Mouse (Mus musculus): Measurements from ENCODE around the gene Fcgrt. TPM values are rescaled to one million over a fixed set of nuclear protein-coding genes. Genes with fewer than 3 reads are reported as not detected.
A peak's percentile ranks its signal among the peaks of the same experiment; 100 is the strongest.
"Not testable (repeated sequence)": the region's sequence is repeated elsewhere in the genome, so short reads cannot be mapped to it uniquely, and the experiment has no call there.

Fcgrt gene
- polyA plus RNA-seq, 1 experiment from 2014 or later = 334 TPM

GRCm38 (mm10) chr7:45126147-45126843, 22.6 kb upstream of the Fcgrt start:
- Histone ChIP-seq H3K27ac (ENCODE audit: low read length) (peak overlapping the region; percentile 83), H3K36me3 (ENCODE audit: control insufficient read depth, insufficient read depth, low read length) (peaks cover 34% of the 10 kb centered on the region), H3K4me1 (ENCODE audit: control insufficient read depth, insufficient read depth, low read length) (peaks cover 38% of the 10 kb centered on the region), H3K9ac (ENCODE audit: low read depth, low read length) (peak overlapping the region; percentile 97), H3K4me2 (ENCODE audit: low read depth, low read length) (peak overlapping the region; percentile 73), H3K4me3 (ENCODE audit: low read length) (peak overlapping the region; percentile 77), H3K9me3 (ENCODE audit: control insufficient read depth, low read length) (no peaks in the 10 kb centered on the region), H3K27me3 (replicated peaks; ENCODE audit: control insufficient read depth, insufficient read depth, low read length) (no peaks in the 10 kb centered on the region)
- no peak for ATAC-seq
- WGBS = 65% methylated on average over 17 of the region's 17 CpGs

- not testable (repeated sequence) for H3K27me3 ChIP-seq (replicated peaks; ENCODE audit: control insufficient read depth, insufficient read depth, low read length); ATAC-seq; H3K9me3 ChIP-seq (ENCODE audit: control insufficient read depth, low read length)
- peaks cover 40% of the 10 kb centered on the region for H3K4me1 ChIP-seq (ENCODE audit: control insufficient read depth, insufficient read depth, low read length)
- peak overlapping the region; percentile 77 for H3K4me3 ChIP-seq (ENCODE audit: low read length)
- WGBS = 67% methylated on average over 5 of the region's 5 CpGs
- H3K27ac ChIP-seq (ENCODE audit: low read length) = peak overlapping the region; percentile 85
- H3K9ac ChIP-seq (ENCODE audit: low read depth, low read length) = peak overlapping the region; percentile 97
- H3K36me3 ChIP-seq (ENCODE audit: control insufficient read depth, insufficient read depth, low read length) = peaks cover 39% of the 10 kb centered on the region
- peak overlapping the region; percentile 73 for H3K4me2 ChIP-seq (ENCODE audit: low read depth, low read length)
These were observed 22.0 kb upstream of the Fcgrt start for GRCm38 (mm10) chr7:45125649-45126048.

GRCm38 (mm10) chr7:45125144-45125600, 21.5 kb upstream of the Fcgrt start:
- peak overlapping the region; percentile 85; the same call in 1 of the 2 replicates for H3K27ac ChIP-seq (ENCODE audit: low read length)
- 0 out of 2 replicates have a peak overlapping the region, but pooled peaks have one; percentile 31 for H3K9ac ChIP-seq (ENCODE audit: low read depth, low read length)
- WGBS = 17% methylated on average over 7 of the region's 7 CpGs
- peak overlapping the region; percentile 13; the same call in 1 of the 2 replicates for H3K4me2 ChIP-seq (ENCODE audit: low read depth, low read length)
- H3K36me3 ChIP-seq (ENCODE audit: control insufficient read depth, insufficient read depth, low read length) = peaks cover 39% of the 10 kb centered on the region
- H3K9me3 ChIP-seq (ENCODE audit: control insufficient read depth, low read length) = no peaks in the 10 kb centered on the region
- ATAC-seq = no peak
- peaks cover 40% of the 10 kb centered on the region for H3K4me1 ChIP-seq (ENCODE audit: control insufficient read depth, insufficient read depth, low read length)
- H3K4me3 ChIP-seq (ENCODE audit: low read length) = peak overlapping the region; percentile 93; the same call in 1 of the 2 replicates
- no peaks in the 10 kb centered on the region for H3K27me3 ChIP-seq (replicated peaks; ENCODE audit: control insufficient read depth, insufficient read depth, low read length)

- Histone ChIP-seq H3K4me3 (ENCODE audit: low read length) (peak within 1 kb of the TSS; percentile 93), H3K9me3 (ENCODE audit: control insufficient read depth, low read length) (no peaks in the 10 kb centered on the region), H3K27ac (ENCODE audit: low read length) (peak within 1 kb of the TSS; percentile 86), H3K4me2 (ENCODE audit: low read depth, low read length) (peak within 1 kb of the TSS; percentile 64), H3K27me3 (replicated peaks; ENCODE audit: control insufficient read depth, insufficient read depth, low read length) (no peaks in the 10 kb centered on the region), H3K9ac (ENCODE audit: low read depth, low read length) (peak within 1 kb of the TSS; percentile 97), H3K36me3 (ENCODE audit: control insufficient read depth, insufficient read depth, low read length) (peaks cover 44% of the 10 kb centered on the region), H3K4me1 (ENCODE audit: control insufficient read depth, insufficient read depth, low read length) (peaks cover 36% of the 10 kb centered on the region)
- WGBS = under 1% methylated on average over 59 of the region's 59 CpGs
- peak; percentile 81 for ATAC-seq
These were observed 20.8 kb upstream of the Fcgrt start, which contains the start of gene Rps11 for GRCm38 (mm10) chr7:45124224-45125143. TSS of gene Rps11 (minus strand) at chr7:45124439.

- peak overlapping the region; percentile 93 for H3K4me3 ChIP-seq (ENCODE audit: low read length)
- peaks cover 36% of the 10 kb centered on the region for H3K4me1 ChIP-seq (ENCODE audit: control insufficient read depth, insufficient read depth, low read length)
- H3K9ac ChIP-seq (ENCODE audit: low read depth, low read length) = peak overlapping the region; percentile 97
- no peak for ATAC-seq
- no peaks in the 10 kb centered on the region for H3K9me3 ChIP-seq (ENCODE audit: control insufficient read depth, low read length)
- no peaks in the 10 kb centered on the region for H3K27me3 ChIP-seq (replicated peaks; ENCODE audit: control insufficient read depth, insufficient read depth, low read length)
- 13% methylated on average over 12 of the region's 12 CpGs for WGBS
- peak overlapping the region; percentile 64 for H3K4me2 ChIP-seq (ENCODE audit: low read depth, low read length)
- H3K36me3 ChIP-seq (ENCODE audit: control insufficient read depth, insufficient read depth, low read length) = peaks cover 46% of the 10 kb centered on the region
- peak overlapping the region; percentile 86 for H3K27ac ChIP-seq (ENCODE audit: low read length)
These were observed 19.5 kb upstream of the Fcgrt start for GRCm38 (mm10) chr7:45123186-45123570.

GRCm38 (mm10) chr7:45122561-45123185, 19.0 kb upstream of the Fcgrt start:
- no peaks in the 10 kb centered on the region for H3K27me3 ChIP-seq (replicated peaks; ENCODE audit: control insufficient read depth, insufficient read depth, low read length)
- H3K4me3 ChIP-seq (ENCODE audit: low read length) = peak overlapping the region; percentile 93
- peak overlapping the region; percentile 86; the same call in 1 of the 2 replicates for H3K27ac ChIP-seq (ENCODE audit: low read length)
- no peaks in the 10 kb centered on the region for H3K9me3 ChIP-seq (ENCODE audit: control insufficient read depth, low read length)
- 78% methylated on average over 15 of the region's 15 CpGs for WGBS
- ATAC-seq = no peak
- peaks cover 36% of the 10 kb centered on the region for H3K4me1 ChIP-seq (ENCODE audit: control insufficient read depth, insufficient read depth, low read length)
- peak overlapping the region; percentile 97 for H3K9ac ChIP-seq (ENCODE audit: low read depth, low read length)
- peaks cover 46% of the 10 kb centered on the region for H3K36me3 ChIP-seq (ENCODE audit: control insufficient read depth, insufficient read depth, low read length)
- H3K4me2 ChIP-seq (ENCODE audit: low read depth, low read length) = peak overlapping the region; percentile 64

GRCm38 (mm10) chr7:45121966-45122365, 18.3 kb upstream of the Fcgrt start:
- Histone ChIP-seq H3K27me3 (replicated peaks; ENCODE audit: control insufficient read depth, insufficient read depth, low read length) (no peaks in the 10 kb centered on the region), H3K4me1 (ENCODE audit: control insufficient read depth, insufficient read depth, low read length) (peaks cover 39% of the 10 kb centered on the region), H3K9ac (ENCODE audit: low read depth, low read length) (peak overlapping the region; percentile 55), H3K36me3 (ENCODE audit: control insufficient read depth, insufficient read depth, low read length) (peaks cover 43% of the 10 kb centered on the region), H3K4me3 (ENCODE audit: low read length) (peak overlapping the region; percentile 6), H3K9me3 (ENCODE audit: control insufficient read depth, low read length) (no peaks in the 10 kb centered on the region), H3K27ac (ENCODE audit: low read length) (peak overlapping the region; percentile 60), H3K4me2 (ENCODE audit: low read depth, low read length) (peak overlapping the region; percentile 64)
- no peak for ATAC-seq

GRCm38 (mm10) chr7:45121404-45121803, 17.8 kb upstream of the Fcgrt start:
- Histone ChIP-seq H3K4me1 (ENCODE audit: control insufficient read depth, insufficient read depth, low read length) (peaks cover 34% of the 10 kb centered on the region), H3K9me3 (ENCODE audit: control insufficient read depth, low read length) (no peaks in the 10 kb centered on the region), H3K4me3 (ENCODE audit: low read length) (peak overlapping the region; percentile 6; the same call in 1 of the 2 replicates), H3K27me3 (replicated peaks; ENCODE audit: control insufficient read depth, insufficient read depth, low read length) (no peaks in the 10 kb centered on the region), H3K9ac (ENCODE audit: low read depth, low read length) (peak overlapping the region; percentile 55), H3K4me2 (ENCODE audit: low read depth, low read length) (peak overlapping the region; percentile 64; the same call in 1 of the 2 replicates), H3K36me3 (ENCODE audit: control insufficient read depth, insufficient read depth, low read length) (peaks cover 38% of the 10 kb centered on the region), H3K27ac (ENCODE audit: low read length) (peak overlapping the region; percentile 60)
- ATAC-seq = no peak
- 50% methylated on average over 8 of the region's 8 CpGs for WGBS
